Mouse (Mus musculus) limb, embryonic 13.5 days (tissue): ENCODE measurements at regions not wholly inside any gene's neighbourhood (a gene's known extent, or its start where the extent isn't known, plus 50 kb on each side); places are given as distances from the start of the nearest gene placed in this dataset.

Experiments
- ATAC-seq: fragments of 200-750 bp; cut with Nextera tagmentation; 2 replicates; pipeline ENCODE4 v1.8.0; 2017; ENCODE audit warnings: low read depth, moderate number of reproducible peaks, moderate TSS enrichment; ENCODE audit not compliant: low FRiP score
- H3K27ac ChIP-seq: fragments of 300-500 bp; sonication (generic); 2 replicates; pipeline ENCODE4 v1.5.1; 2015; ENCODE audit warnings: inconsistent platforms, mild to moderate bottlenecking, moderate library complexity
- H3K27me3 ChIP-seq: fragments of 300-500 bp; sonication (generic); 2 replicates; pipeline ENCODE4 v1.6.1; 2015; ENCODE audit warnings: mild to moderate bottlenecking, inconsistent platforms
- H3K36me3 ChIP-seq: fragments of 300-500 bp; sonication (generic); 2 replicates; pipeline ENCODE4 v1.6.1; 2015; ENCODE audit warnings: inconsistent platforms, mild to moderate bottlenecking, moderate library complexity
- H3K4me1 ChIP-seq: fragments of 300-500 bp; sonication (generic); 2 replicates; pipeline ENCODE4 v1.6.1; 2015; ENCODE audit warnings: inconsistent platforms
- H3K4me2 ChIP-seq: fragments of 300-500 bp; sonication (generic); replicated peaks from 2 replicates; pipeline ENCODE4 v1.6.1; 2015; ENCODE audit warnings: inconsistent platforms, mild to moderate bottlenecking, moderate library complexity
- H3K4me3 ChIP-seq: fragments of 300-500 bp; sonication (generic); 2 replicates; pipeline ENCODE4 v1.5.1; 2015; ENCODE audit warnings: moderate library complexity, mild to moderate bottlenecking, inconsistent platforms
- H3K9ac ChIP-seq: fragments of 300-500 bp; sonication (generic); 2 replicates; pipeline ENCODE4 v1.6.1; 2015; ENCODE audit warnings: mild to moderate bottlenecking, inconsistent platforms
- H3K9me3 ChIP-seq: fragments of 300-500 bp; sonication (generic); 2 replicates; pipeline ENCODE4 v1.6.1; 2016; ENCODE audit warnings: inconsistent platforms
- WGBS: fragments of 180-500 bp; shearing (Covaris S2); methylation state at CpG from one replicate; pipeline ENCODE4 v1.1.7; 2015; 5-methylcytosine and 5-hydroxymethylcytosine counted together

DNA sequence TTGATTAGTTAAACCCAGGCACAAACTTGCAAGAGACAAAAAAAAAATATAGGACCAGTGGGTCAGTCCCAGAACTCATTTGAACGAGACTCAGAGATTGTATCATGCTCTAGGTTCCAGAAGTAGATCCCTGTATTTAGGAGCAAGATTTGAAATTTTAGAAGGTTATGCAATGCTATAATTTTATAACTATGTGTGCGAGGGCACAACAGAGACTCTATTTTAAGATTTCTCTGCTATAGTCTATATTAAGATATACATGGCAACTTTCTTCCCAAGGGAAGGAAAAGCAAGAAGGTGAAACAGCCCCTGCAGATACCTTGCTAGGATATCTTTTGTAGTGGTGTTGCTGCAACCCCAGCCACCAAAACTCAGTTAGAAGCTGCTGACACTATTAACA, 55.7 kb downstream of the Otor start:
- no peak overlapping the region for H3K27ac ChIP-seq
- no peaks in the 10 kb centered on the region for H3K27me3 ChIP-seq
- H3K4me1 ChIP-seq, result peaks cover 4% of the 10 kb centered on the region
- ATAC-seq, result no peak
- H3K9ac ChIP-seq, result no peak overlapping the region
- no peak overlapping the region for H3K4me2 ChIP-seq
- no peaks in the 10 kb centered on the region for H3K36me3 ChIP-seq
- no peak overlapping the region for H3K4me3 ChIP-seq
- H3K9me3 ChIP-seq, result no peaks in the 10 kb centered on the region
- 65% methylated on average over 2 of the region's 2 CpGs for WGBS

DNA sequence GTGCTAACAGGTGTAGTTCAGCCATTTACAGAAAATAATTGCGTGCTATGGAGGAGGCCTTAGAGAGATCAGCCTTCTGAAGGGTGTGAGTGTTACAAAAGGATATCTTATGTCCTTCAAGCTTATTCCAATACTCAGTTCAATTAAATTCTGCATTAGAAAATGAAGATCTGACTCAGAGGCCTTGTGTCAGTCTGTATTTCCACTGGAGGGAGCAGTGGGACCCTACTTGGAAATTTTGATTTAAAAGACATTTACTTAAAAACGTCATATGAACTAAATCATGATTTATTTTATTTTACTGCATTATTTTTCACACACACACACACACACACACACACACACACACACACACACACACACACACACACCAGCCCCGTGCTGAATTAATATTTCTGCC, 70.9 kb downstream of the Otor start:
- no peak overlapping the region for H3K4me2 ChIP-seq
- no peak for ATAC-seq
- no peak overlapping the region for H3K27ac ChIP-seq
- 60% methylated on average over 3 of the region's 3 CpGs for WGBS
- H3K4me3 ChIP-seq, result no peak overlapping the region
- no peaks in the 10 kb centered on the region for H3K27me3 ChIP-seq
- no peaks in the 10 kb centered on the region for H3K4me1 ChIP-seq
- H3K9me3 ChIP-seq, result no peaks in the 10 kb centered on the region
- H3K9ac ChIP-seq, result no peak overlapping the region
- no peaks in the 10 kb centered on the region for H3K36me3 ChIP-seq

GRCm38 (mm10) chr2:143164081-143164984, 86.1 kb downstream of the Otor start:
- no peak for ATAC-seq
- no peaks in the 10 kb centered on the region for H3K36me3 ChIP-seq
- no peaks in the 10 kb centered on the region for H3K27me3 ChIP-seq
- no peak overlapping the region for H3K27ac ChIP-seq
- no peaks in the 10 kb centered on the region for H3K4me1 ChIP-seq
- no peaks in the 10 kb centered on the region for H3K9me3 ChIP-seq
- H3K4me2 ChIP-seq, result no peak overlapping the region
- no peak overlapping the region for H3K9ac ChIP-seq
- no peak overlapping the region for H3K4me3 ChIP-seq
- 82% methylated on average over 8 of the region's 8 CpGs for WGBS

DNA sequence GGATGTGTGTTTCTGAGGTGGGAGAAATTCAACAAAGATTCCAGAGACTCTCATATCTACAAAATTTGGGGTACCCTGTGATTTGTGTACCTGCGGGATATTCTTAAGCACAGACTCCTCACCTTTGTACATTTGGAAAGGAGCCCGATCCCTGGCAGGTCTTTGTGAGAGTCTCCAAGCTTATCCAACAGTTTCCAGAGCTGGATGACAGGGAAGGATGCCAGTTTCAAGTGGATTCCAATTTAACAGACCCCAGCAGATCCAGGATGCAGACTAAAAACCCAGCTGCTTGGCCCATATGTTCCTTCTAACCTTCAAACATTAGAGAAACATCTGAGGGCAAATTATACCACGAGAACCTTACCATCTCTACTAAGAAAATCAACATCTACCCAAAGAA, 88.5 kb downstream of the Otor start:
- 78% methylated on average over 3 of the region's 3 CpGs for WGBS

GRCm38 (mm10) chr2:143170648-143171047, 92.4 kb downstream of the Otor start:
- WGBS, result 72% methylated on average over 2 of the region's 2 CpGs
- Histone ChIP-seq H3K27me3 (no peaks in the 10 kb centered on the region), H3K4me1 (no peaks in the 10 kb centered on the region), H3K27ac (no peak overlapping the region), H3K4me2 (no peak overlapping the region), H3K4me3 (no peak overlapping the region), H3K9ac (no peak overlapping the region), H3K36me3 (no peaks in the 10 kb centered on the region), H3K9me3 (no peaks in the 10 kb centered on the region)
- no peak for ATAC-seq

More for the DNA sequence above, 88.5 kb downstream of the Otor start:
- H3K9ac ChIP-seq, result no peak overlapping the region
- H3K27ac ChIP-seq, result no peak overlapping the region
- H3K36me3 ChIP-seq, result no peaks in the 10 kb centered on the region
- no peaks in the 10 kb centered on the region for H3K4me1 ChIP-seq
- no peak for ATAC-seq
- no peaks in the 10 kb centered on the region for H3K9me3 ChIP-seq
- H3K27me3 ChIP-seq, result no peaks in the 10 kb centered on the region
- no peak overlapping the region for H3K4me3 ChIP-seq
- no peak overlapping the region for H3K4me2 ChIP-seq

GRCm38 (mm10) chr2:143184614-143185013, 106.3 kb downstream of the Otor start:
- no peak overlapping the region for H3K4me2 ChIP-seq
- H3K9me3 ChIP-seq, result no peaks in the 10 kb centered on the region
- H3K9ac ChIP-seq, result no peak overlapping the region
- no peak overlapping the region for H3K4me3 ChIP-seq
- no peaks in the 10 kb centered on the region for H3K27me3 ChIP-seq
- H3K36me3 ChIP-seq, result no peaks in the 10 kb centered on the region
- H3K4me1 ChIP-seq, result no peaks in the 10 kb centered on the region
- WGBS, result 71% methylated on average over 3 of the region's 3 CpGs
- no peak for ATAC-seq
- no peak overlapping the region for H3K27ac ChIP-seq

DNA sequence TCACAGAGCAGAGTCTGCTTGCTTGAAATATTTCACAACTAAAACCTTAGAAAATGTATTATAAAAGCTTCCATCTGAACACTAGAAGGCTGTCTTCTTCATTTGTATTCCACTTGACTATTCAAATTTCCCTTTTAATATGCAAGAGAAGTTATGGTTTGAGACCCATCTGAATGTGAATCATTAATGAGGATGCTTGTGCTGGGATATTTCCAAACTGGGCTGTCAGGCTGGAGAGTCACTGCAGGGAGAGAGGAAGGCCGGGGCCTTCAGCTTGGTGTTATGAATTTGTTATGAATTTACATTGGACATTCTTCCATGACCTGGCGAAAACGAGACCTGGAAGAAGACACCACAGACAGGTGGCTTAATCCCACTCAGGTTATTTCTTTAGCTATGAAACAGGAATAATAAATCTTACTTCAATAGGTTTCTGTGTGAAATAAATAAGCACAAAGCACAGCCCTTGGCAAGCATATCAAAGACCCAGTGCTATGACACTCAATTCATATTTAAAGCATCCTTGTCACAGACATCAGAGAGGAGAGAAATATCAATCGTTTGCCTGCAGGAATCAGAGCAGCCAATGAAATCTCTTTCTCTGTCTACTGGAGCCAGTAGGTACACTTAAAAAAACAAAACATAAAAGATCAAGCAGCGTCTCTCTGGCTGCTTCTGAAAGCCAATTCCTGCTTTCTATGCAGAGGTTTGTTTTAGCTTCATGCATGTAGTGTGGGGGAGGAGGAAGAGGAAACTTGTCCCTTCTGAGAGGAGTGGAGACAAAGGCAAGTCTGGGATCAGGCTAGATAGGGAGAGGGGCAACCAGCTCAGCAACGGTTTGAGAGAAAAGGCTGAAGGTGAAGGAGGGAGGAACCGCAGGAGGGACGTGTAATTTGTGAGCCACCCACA, 114.2 kb downstream of the Otor start:
- Histone ChIP-seq H3K9me3 (no peaks in the 10 kb centered on the region), H3K4me2 (no peak overlapping the region), H3K9ac (no peak overlapping the region), H3K27ac (no peak overlapping the region), H3K4me3 (no peak overlapping the region), H3K36me3 (no peaks in the 10 kb centered on the region), H3K4me1 (no peaks in the 10 kb centered on the region), H3K27me3 (no peaks in the 10 kb centered on the region)
- WGBS, result 66% methylated on average over 8 of the region's 8 CpGs
- ATAC-seq, result no peak

- no peaks in the 10 kb centered on the region for H3K36me3 ChIP-seq
- no peak overlapping the region for H3K27ac ChIP-seq
- 77% methylated on average over 5 of the region's 5 CpGs for WGBS
- no peak overlapping the region for H3K4me3 ChIP-seq
- H3K9ac ChIP-seq, result no peak overlapping the region
- no peak overlapping the region for H3K4me2 ChIP-seq
- H3K9me3 ChIP-seq, result no peaks in the 10 kb centered on the region
- H3K4me1 ChIP-seq, result no peaks in the 10 kb centered on the region
- no peaks in the 10 kb centered on the region for H3K27me3 ChIP-seq
- no peak for ATAC-seq
Observed at GRCm38 (mm10) chr2:143193165-143193551, 114.9 kb downstream of the Otor start.

DNA sequence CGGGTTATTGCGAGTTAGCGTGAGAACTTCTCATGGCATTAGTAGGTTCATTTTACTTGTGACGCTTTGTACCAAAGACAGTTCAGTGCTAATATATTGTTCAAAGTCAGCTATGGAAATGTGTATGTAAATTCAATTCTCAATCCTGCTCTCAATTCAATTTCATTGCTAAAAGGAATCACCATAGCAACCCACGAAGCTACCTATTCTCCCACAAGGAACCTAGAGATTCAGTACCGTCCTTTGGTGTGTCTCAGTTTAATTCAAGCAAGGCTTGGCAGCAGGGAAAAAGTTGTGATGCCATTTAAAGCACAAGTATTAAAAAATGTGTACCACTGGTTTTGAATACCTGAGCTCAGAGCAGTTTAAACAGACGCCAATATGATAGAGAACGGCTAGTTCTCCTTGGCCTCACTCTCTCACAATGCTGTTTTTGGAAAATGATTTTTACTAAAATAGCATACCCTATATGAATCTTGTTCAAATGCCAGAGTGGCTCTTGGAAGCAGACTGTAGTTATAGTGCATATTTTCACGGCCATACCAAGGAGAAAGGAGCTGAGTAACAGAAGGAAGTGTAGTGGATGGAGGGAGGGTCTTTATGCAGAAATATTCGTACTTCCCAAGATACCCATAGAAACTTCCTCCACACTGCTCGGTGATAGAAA, 121.4 kb downstream of the Otor start:
- no peaks in the 10 kb centered on the region for H3K4me1 ChIP-seq
- no peak overlapping the region for H3K9ac ChIP-seq
- H3K9me3 ChIP-seq, result no peaks in the 10 kb centered on the region
- no peaks in the 10 kb centered on the region for H3K36me3 ChIP-seq
- H3K27me3 ChIP-seq, result no peaks in the 10 kb centered on the region
- no peak overlapping the region for H3K4me2 ChIP-seq
- no peak overlapping the region for H3K4me3 ChIP-seq
- WGBS, result 86% methylated on average over 11 of the region's 11 CpGs
- ATAC-seq, result no peak
- H3K27ac ChIP-seq, result no peak overlapping the region

DNA sequence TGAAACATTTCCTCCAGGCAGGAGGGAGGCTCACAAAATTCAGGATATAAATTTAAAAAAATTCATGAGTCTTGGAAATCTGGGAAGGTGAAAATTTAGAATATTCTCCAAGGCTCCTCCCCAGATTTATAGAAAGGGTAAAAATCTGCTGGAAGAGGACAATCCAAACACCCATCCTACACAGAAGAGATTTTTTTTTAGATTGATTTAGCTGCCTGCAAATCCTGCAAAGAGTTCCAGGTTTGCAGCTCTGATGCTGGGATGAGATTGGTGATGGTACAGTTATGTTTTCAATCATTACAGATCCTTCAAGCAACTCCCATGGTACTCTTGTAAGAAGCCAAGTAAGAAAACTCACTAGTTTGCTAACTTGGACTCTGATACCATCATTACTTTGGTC, 127.8 kb downstream of the Otor start:
- no peaks in the 10 kb centered on the region for H3K27me3 ChIP-seq
- H3K9ac ChIP-seq, result no peak overlapping the region
- H3K36me3 ChIP-seq, result no peaks in the 10 kb centered on the region
- H3K4me3 ChIP-seq, result no peak overlapping the region
- H3K9me3 ChIP-seq, result no peaks in the 10 kb centered on the region
- no peak for ATAC-seq
- no peak overlapping the region for H3K4me2 ChIP-seq
- H3K4me1 ChIP-seq, result no peaks in the 10 kb centered on the region
- H3K27ac ChIP-seq, result no peak overlapping the region

DNA sequence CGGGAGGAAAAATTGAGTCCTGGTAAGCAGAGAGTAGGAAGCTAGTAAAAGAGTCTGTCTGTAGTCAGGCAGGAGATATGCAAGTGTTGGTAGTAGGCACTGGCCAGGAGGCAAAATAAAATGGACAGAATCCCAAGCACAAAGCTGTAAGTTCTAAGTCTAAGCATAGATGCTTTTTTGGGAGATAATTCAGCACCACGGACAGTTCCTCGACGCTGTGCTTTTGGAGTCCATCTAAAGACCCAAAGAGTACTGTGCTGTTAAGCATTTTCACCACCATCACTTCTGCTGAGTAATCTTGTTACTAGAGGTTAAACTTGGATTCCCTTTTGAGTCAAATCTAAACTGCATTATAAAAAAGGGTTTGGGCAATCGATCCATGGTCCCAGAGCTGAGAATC, 128.9 kb downstream of the Otor start:
- no peak overlapping the region for H3K27ac ChIP-seq
- no peaks in the 10 kb centered on the region for H3K36me3 ChIP-seq
- 40% methylated on average over 5 of the region's 5 CpGs for WGBS
- no peak overlapping the region for H3K4me3 ChIP-seq
- H3K27me3 ChIP-seq, result no peaks in the 10 kb centered on the region
- no peak; the same call in 1 of the 2 replicates for ATAC-seq
- no peak overlapping the region for H3K4me2 ChIP-seq
- no peaks in the 10 kb centered on the region for H3K9me3 ChIP-seq
- no peak overlapping the region for H3K9ac ChIP-seq
- no peaks in the 10 kb centered on the region for H3K4me1 ChIP-seq

- Histone ChIP-seq H3K9me3 (no peaks in the 10 kb centered on the region), H3K36me3 (no peaks in the 10 kb centered on the region), H3K4me2 (no peak overlapping the region), H3K27ac (no peak overlapping the region), H3K9ac (no peak overlapping the region), H3K27me3 (no peaks in the 10 kb centered on the region), H3K4me1 (no peaks in the 10 kb centered on the region), H3K4me3 (no peak overlapping the region)
- no peak for ATAC-seq
- WGBS, result 88% methylated on average over 5 of the region's 5 CpGs
Observed at GRCm38 (mm10) chr2:143217251-143217650, 139.0 kb downstream of the Otor start.
